Mouse (Mus musculus): ENCODE data around the gene Ppp4r1. TPM values are rescaled to one million over a fixed set of nuclear protein-coding genes. Genes with fewer than 3 reads are reported as not detected.

Gene Ppp4r1
- polyA plus RNA-seq, 1 experiment from 2014 or later = 41.5 TPM

- Histone ChIP-seq H3K27me3 (ENCODE audit: control insufficient read depth, insufficient read depth, low read length) (no peaks in the 10 kb centered on the region), H3K9me3 (ENCODE audit: control insufficient read depth, low read depth, low read length) (no peaks in the 10 kb centered on the region), H3K4me2 (replicated peaks; ENCODE audit: low read depth, low read length) (no peak overlapping the region), H3K4me1 (ENCODE audit: control insufficient read depth, insufficient read depth, low read length) (peaks cover 13% of the 10 kb centered on the region), H3K4me3 (ENCODE audit: low read depth, low read length) (no peak overlapping the region), H3K36me3 (ENCODE audit: control insufficient read depth, insufficient read depth, low read length) (no peaks in the 10 kb centered on the region; the same call in 1 of the 2 replicates), H3K9ac (replicated peaks; ENCODE audit: low read depth, low read length) (no peak overlapping the region), H3K27ac (ENCODE audit: low read length) (no peak overlapping the region)
- ATAC-seq (ENCODE audit: insufficient number of reproducible peaks, insufficient read depth, low FRiP score, low read depth) = no peak
- WGBS = 86% methylated on average over 2 of the region's 2 CpGs
Observed at GRCm38 (mm10) chr17:65780970-65781369, 1.4 kb upstream of the Ppp4r1 start.

DNA sequence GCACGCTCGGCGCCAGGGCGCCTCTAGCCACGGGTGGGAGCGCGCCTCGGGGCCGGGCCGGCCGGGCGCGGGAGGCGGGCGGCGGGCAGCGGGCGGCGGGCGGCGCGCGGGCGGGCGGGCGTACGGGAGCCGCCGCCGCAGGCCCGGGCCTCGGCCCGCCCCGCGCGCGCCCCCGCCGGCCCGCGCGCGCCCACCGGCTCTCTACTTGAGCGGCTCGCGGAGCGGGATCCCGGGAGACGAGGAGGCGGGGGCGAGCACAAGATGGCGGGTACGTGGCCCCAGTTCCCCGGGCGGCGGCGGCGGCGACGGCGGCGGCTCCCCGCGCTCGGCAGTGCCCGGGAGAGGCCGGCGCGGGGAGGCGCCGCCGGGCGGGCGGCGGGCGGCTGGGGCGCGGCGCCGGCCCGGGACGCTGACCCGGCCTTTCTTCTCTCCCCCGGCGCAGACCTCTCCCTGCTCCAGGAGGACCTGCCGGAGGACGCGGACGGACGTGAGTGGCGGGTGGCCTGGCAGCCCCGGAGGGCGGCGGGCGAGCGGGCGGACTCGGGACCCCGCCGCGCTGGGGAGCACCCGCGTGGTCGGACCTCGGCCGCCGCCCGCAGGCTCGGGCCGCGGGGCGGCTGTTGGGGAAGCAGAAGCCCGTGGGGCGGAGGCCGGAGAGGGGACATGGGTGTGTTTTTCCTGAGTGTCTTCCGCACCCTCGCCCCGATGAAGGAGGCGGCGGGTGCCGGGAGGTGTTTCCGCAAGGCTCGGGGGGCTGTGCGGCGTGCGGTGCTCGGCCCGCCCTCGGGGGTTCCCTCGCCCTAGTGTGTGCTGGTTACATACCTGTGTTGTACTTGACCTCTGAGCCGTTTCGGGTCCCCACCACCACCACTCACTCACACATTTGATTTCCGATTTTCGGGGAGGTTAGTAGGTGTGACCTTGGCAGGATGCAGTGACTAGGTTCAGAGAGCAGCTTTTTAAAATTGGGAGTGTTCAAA is 1.1 kb downstream of the Ppp4r1 start:
- peak; percentile 59 for ATAC-seq (ENCODE audit: insufficient number of reproducible peaks, insufficient read depth, low FRiP score, low read depth)
- H3K27ac ChIP-seq (ENCODE audit: low read length) = peak overlapping the region; percentile 99
- peak overlapping the region; percentile 98 for H3K9ac ChIP-seq (replicated peaks; ENCODE audit: low read depth, low read length)
- H3K27me3 ChIP-seq (ENCODE audit: control insufficient read depth, insufficient read depth, low read length) = no peaks in the 10 kb centered on the region
- H3K4me2 ChIP-seq (replicated peaks; ENCODE audit: low read depth, low read length) = peak overlapping the region; percentile 68
- H3K4me1 ChIP-seq (ENCODE audit: control insufficient read depth, insufficient read depth, low read length) = peaks cover 17% of the 10 kb centered on the region
- no peaks in the 10 kb centered on the region; the same call in 1 of the 2 replicates for H3K36me3 ChIP-seq (ENCODE audit: control insufficient read depth, insufficient read depth, low read length)
- H3K4me3 ChIP-seq (ENCODE audit: low read depth, low read length) = peak overlapping the region; percentile 85
- WGBS = under 1% methylated on average over 42 of the region's 135 CpGs
- H3K9me3 ChIP-seq (ENCODE audit: control insufficient read depth, low read depth, low read length) = no peaks in the 10 kb centered on the region

DNA sequence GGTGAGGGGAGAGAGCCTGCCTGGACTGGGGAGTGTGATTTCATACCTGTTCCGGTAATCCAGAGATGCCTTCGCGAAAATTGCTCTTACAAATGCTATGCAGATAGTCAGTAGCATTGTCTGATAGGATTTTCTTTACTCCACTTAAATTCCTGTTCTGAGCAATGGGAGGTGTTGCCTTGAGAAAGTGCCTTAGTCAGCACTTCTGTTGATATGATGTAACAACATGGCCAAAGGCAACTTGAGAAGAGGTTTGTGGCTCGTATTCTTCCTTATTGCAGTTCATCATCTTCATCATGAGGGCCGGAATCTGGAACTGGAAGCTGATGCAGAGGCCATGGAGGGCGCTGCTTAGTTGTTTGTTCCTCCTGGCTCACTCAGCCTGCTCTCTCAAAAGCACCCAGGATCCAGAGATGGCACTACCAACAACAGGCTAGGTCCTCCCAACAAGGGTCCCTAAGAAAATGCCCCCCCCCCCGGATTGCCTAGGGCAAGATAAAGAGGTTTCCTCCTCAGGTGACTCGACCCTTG is 2.3 kb downstream of the Ppp4r1 start:
- H3K9me3 ChIP-seq (ENCODE audit: control insufficient read depth, low read depth, low read length) = no peaks in the 10 kb centered on the region
- no peak overlapping the region for H3K27ac ChIP-seq (ENCODE audit: low read length)
- H3K4me2 ChIP-seq (replicated peaks; ENCODE audit: low read depth, low read length) = peak overlapping the region; percentile 40
- H3K4me1 ChIP-seq (ENCODE audit: control insufficient read depth, insufficient read depth, low read length) = peaks cover 19% of the 10 kb centered on the region
- no peak overlapping the region for H3K9ac ChIP-seq (replicated peaks; ENCODE audit: low read depth, low read length)
- H3K4me3 ChIP-seq (ENCODE audit: low read depth, low read length) = peak overlapping the region; percentile 85
- no peaks in the 10 kb centered on the region for H3K27me3 ChIP-seq (ENCODE audit: control insufficient read depth, insufficient read depth, low read length)
- no peak for ATAC-seq (ENCODE audit: insufficient number of reproducible peaks, insufficient read depth, low FRiP score, low read depth)
- H3K36me3 ChIP-seq (ENCODE audit: control insufficient read depth, insufficient read depth, low read length) = no peaks in the 10 kb centered on the region; the same call in 1 of the 2 replicates
- 60% methylated on average over 8 of the region's 8 CpGs for WGBS

DNA sequence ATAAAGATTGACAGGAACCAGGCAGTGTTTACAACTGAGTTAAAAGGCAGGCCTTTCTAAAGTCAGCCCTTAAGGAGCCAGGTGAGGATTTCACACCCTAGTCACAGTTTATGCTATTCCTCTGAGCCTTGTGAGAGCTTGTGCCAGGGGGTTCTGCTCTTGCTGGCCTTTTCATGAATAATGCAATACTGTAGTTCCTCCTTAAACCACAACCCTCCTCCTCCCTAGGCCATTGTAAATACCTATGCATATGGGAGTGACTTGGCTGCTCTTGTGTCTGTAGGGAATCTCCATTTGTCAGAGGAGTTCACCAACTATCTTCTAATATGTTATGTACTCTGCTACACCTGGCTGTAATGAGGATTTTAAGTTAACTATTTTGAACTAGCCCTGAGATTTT is 3.3 kb downstream of the Ppp4r1 start:
- Histone ChIP-seq H3K27ac (ENCODE audit: low read length) (no peak overlapping the region), H3K4me3 (ENCODE audit: low read depth, low read length) (no peak overlapping the region), H3K9me3 (ENCODE audit: control insufficient read depth, low read depth, low read length) (no peaks in the 10 kb centered on the region), H3K9ac (replicated peaks; ENCODE audit: low read depth, low read length) (no peak overlapping the region), H3K36me3 (ENCODE audit: control insufficient read depth, insufficient read depth, low read length) (no peaks in the 10 kb centered on the region; the same call in 1 of the 2 replicates), H3K27me3 (ENCODE audit: control insufficient read depth, insufficient read depth, low read length) (no peaks in the 10 kb centered on the region), H3K4me1 (ENCODE audit: control insufficient read depth, insufficient read depth, low read length) (peaks cover 19% of the 10 kb centered on the region), H3K4me2 (replicated peaks; ENCODE audit: low read depth, low read length) (no peak overlapping the region)
- ATAC-seq (ENCODE audit: insufficient number of reproducible peaks, insufficient read depth, low FRiP score, low read depth) = no peak

DNA sequence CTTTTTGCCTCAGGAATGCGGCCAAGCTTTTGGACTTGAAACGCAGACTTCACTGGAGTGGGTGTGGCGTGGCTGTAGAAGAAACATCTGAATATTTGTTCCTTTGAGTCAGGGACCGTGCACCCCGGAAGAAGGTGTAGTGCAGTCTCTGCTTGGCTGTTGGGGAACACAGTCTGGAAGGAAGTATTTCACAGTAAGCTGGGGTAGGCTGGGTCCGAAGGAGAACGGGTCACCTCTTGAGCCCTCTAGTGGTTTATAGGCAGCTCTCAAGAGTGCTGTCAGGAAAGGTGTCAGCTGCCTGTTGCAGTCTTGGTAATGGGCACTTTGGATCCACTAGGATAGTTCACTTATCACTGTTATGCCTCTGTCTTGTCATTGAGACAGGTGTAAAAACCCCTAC is 3.9 kb downstream of the Ppp4r1 start:
- no peak overlapping the region for H3K27ac ChIP-seq (ENCODE audit: low read length)
- WGBS = 73% methylated on average over 7 of the region's 7 CpGs
- no peak overlapping the region for H3K9ac ChIP-seq (replicated peaks; ENCODE audit: low read depth, low read length)
- no peak overlapping the region for H3K4me2 ChIP-seq (replicated peaks; ENCODE audit: low read depth, low read length)
- no peaks in the 10 kb centered on the region for H3K9me3 ChIP-seq (ENCODE audit: control insufficient read depth, low read depth, low read length)
- H3K4me1 ChIP-seq (ENCODE audit: control insufficient read depth, insufficient read depth, low read length) = peaks cover 19% of the 10 kb centered on the region
- H3K36me3 ChIP-seq (ENCODE audit: control insufficient read depth, insufficient read depth, low read length) = no peaks in the 10 kb centered on the region; the same call in 1 of the 2 replicates
- H3K4me3 ChIP-seq (ENCODE audit: low read depth, low read length) = no peak overlapping the region
- H3K27me3 ChIP-seq (ENCODE audit: control insufficient read depth, insufficient read depth, low read length) = no peaks in the 10 kb centered on the region
- no peak for ATAC-seq (ENCODE audit: insufficient number of reproducible peaks, insufficient read depth, low FRiP score, low read depth)

DNA sequence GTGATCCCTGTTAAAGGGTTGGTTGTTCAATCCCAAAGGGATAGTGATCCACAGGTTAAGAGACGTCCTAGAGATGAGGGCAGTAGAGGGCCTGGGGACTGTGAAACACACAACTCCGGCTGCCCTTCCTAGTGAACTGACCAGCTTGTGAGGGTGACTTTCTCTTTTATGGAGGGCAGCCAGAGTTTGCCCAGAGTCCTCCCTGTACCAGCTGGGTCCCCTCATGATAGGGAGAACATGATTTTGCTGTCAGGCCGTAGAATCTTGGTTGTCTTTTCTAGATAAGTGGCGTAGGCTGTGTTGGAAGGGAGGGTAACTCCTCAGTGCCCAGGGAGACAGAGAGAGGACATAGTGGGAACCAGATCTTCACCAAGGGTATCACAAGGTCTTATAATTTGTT is 4.9 kb downstream of the Ppp4r1 start:
- no peak for ATAC-seq (ENCODE audit: insufficient number of reproducible peaks, insufficient read depth, low FRiP score, low read depth)
- Histone ChIP-seq H3K36me3 (ENCODE audit: control insufficient read depth, insufficient read depth, low read length) (no peaks in the 10 kb centered on the region; the same call in 1 of the 2 replicates), H3K9me3 (ENCODE audit: control insufficient read depth, low read depth, low read length) (no peaks in the 10 kb centered on the region), H3K4me3 (ENCODE audit: low read depth, low read length) (no peak overlapping the region), H3K9ac (replicated peaks; ENCODE audit: low read depth, low read length) (no peak overlapping the region), H3K4me2 (replicated peaks; ENCODE audit: low read depth, low read length) (no peak overlapping the region), H3K4me1 (ENCODE audit: control insufficient read depth, insufficient read depth, low read length) (peaks cover 16% of the 10 kb centered on the region), H3K27me3 (ENCODE audit: control insufficient read depth, insufficient read depth, low read length) (no peaks in the 10 kb centered on the region), H3K27ac (ENCODE audit: low read length) (no peak overlapping the region)
- 76% methylated on average over 4 of the region's 4 CpGs for WGBS

GRCm38 (mm10) chr17:65788542-65789291 is 6.3 kb downstream of the Ppp4r1 start:
- 62% methylated on average over 12 of the region's 12 CpGs for WGBS

DNA sequence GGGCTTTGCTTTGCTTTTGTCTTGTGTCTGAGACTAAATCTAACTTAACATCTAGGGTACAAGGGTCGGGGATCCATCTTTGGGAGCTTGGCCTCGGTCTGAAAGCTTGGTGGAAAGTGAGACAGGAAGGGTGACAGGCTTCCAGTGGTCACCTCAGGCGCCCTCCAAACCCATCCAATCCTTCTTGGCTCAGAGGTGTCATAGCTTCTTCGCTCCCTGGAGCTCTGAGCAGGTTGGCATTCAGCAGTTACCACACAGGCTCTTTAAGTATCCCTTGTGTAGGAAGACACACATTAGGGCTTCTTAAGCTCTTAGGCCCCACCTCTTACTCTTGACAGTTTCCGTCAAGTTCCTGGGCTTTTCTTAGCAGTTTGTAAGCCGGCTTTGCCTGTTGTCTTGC is 7.2 kb downstream of the Ppp4r1 start:
- no peaks in the 10 kb centered on the region for H3K9me3 ChIP-seq (ENCODE audit: control insufficient read depth, low read depth, low read length)
- peaks cover 12% of the 10 kb centered on the region for H3K4me1 ChIP-seq (ENCODE audit: control insufficient read depth, insufficient read depth, low read length)
- no peak overlapping the region for H3K27ac ChIP-seq (ENCODE audit: low read length)
- no peaks in the 10 kb centered on the region for H3K27me3 ChIP-seq (ENCODE audit: control insufficient read depth, insufficient read depth, low read length)
- no peak overlapping the region for H3K4me2 ChIP-seq (replicated peaks; ENCODE audit: low read depth, low read length)
- H3K4me3 ChIP-seq (ENCODE audit: low read depth, low read length) = no peak overlapping the region
- WGBS = 92% methylated on average over 6 of the region's 6 CpGs
- no peaks in the 10 kb centered on the region; the same call in 1 of the 2 replicates for H3K36me3 ChIP-seq (ENCODE audit: control insufficient read depth, insufficient read depth, low read length)
- ATAC-seq (ENCODE audit: insufficient number of reproducible peaks, insufficient read depth, low FRiP score, low read depth) = no peak
- H3K9ac ChIP-seq (replicated peaks; ENCODE audit: low read depth, low read length) = no peak overlapping the region

More at GRCm38 (mm10) chr17:65788542-65789291, 6.3 kb downstream of the Ppp4r1 start:
- Histone ChIP-seq H3K36me3 (ENCODE audit: control insufficient read depth, insufficient read depth, low read length) (no peaks in the 10 kb centered on the region; the same call in 1 of the 2 replicates), H3K9ac (replicated peaks; ENCODE audit: low read depth, low read length) (no peak overlapping the region), H3K4me3 (ENCODE audit: low read depth, low read length) (no peak overlapping the region), H3K27ac (ENCODE audit: low read length) (no peak overlapping the region), H3K27me3 (ENCODE audit: control insufficient read depth, insufficient read depth, low read length) (no peaks in the 10 kb centered on the region), H3K9me3 (ENCODE audit: control insufficient read depth, low read depth, low read length) (no peaks in the 10 kb centered on the region), H3K4me1 (ENCODE audit: control insufficient read depth, insufficient read depth, low read length) (peaks cover 15% of the 10 kb centered on the region), H3K4me2 (replicated peaks; ENCODE audit: low read depth, low read length) (no peak overlapping the region)
- ATAC-seq (ENCODE audit: insufficient number of reproducible peaks, insufficient read depth, low FRiP score, low read depth) = no peak
